10 mouse cellular contexts compared by ENCODE assay signal in the genomic region with DNA sequence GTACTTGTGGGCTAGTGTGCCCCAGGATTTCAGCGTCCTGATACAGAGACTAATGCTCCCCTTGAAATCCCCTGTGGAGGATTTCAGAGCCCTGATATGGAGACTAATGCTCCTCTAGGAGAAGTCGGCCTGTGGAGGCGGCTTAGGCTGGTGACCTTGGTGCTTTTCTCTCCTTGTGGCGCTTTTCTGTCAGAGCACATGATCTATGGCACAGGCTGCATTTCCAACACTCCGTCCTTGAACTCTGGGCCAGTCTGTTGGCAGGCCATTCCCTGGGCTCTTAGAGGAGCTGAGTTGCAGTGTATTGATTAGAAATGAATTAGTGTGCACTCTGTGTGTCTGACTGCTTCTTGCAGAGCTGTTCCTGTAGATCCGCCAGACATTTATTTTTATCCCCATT. TPM values are rescaled to one million over a fixed set of nuclear protein-coding genes. Genes with fewer than 3 reads are reported as not detected.
DNase-seq lines count a peak whose midpoint lies in the region; ATAC-seq and TF ChIP-seq lines count a peak whose summit lies in the region.
"Had no signal": no experiment of that assay in that cellular context is flagged by ENCODE, and none has a peak within 500 bp of the region (broad histone marks: within the 10 kb centered on the region; RNA-seq: fewer than 3 reads in every experiment).

No protein-coding gene starts in this region.

- H3K4me3 ChIP-seq in kidney, embryonic 16.5 days (ENCODE audit: low read length): no peak overlapping the region
- H3K4me3 ChIP-seq in intestine, embryonic 16.5 days (ENCODE audit: low read length): no peak overlapping the region
- no peak overlapping the region for H3K4me3 ChIP-seq in midbrain, embryonic 15.5 days
- H3K4me3 ChIP-seq: limb, embryonic 13.5 days had no signal

- no peak overlapping the region for H3K9ac ChIP-seq in kidney, embryonic 16.5 days (replicated peaks; ENCODE audit: low read length)
- H3K9ac ChIP-seq in intestine, embryonic 16.5 days (ENCODE audit: low read depth, low read length): no peak overlapping the region
- no peak overlapping the region for H3K9ac ChIP-seq in midbrain, embryonic 15.5 days
- H3K9ac ChIP-seq: limb, embryonic 13.5 days had no signal

- H3K36me3 ChIP-seq in kidney, embryonic 16.5 days (ENCODE audit: insufficient read depth, low read length): no peaks in the 10 kb centered on the region
- H3K36me3 ChIP-seq in intestine, embryonic 16.5 days (ENCODE audit: control insufficient read depth, insufficient read depth, low read length): no peaks in the 10 kb centered on the region
- no peaks in the 10 kb centered on the region for H3K36me3 ChIP-seq in midbrain, embryonic 15.5 days (replicated peaks)

- DNase-seq in kidney, adult 18-20 months: peak; percentile 25
- DNase-seq in ZHBTc4 (ENCODE audit: low read depth, low spot score): peak; percentile 29
- peak; percentile 5 for DNase-seq in brain, embryonic 14.5 days (ENCODE audit: low read depth)
- no peak for DNase-seq in gastrocnemius, postnatal 10 days
- DNase-seq: cerebellum, adult 9-11 months had no signal

- H3K27me3 ChIP-seq in kidney, embryonic 16.5 days (ENCODE audit: insufficient read depth, low read length): no peaks in the 10 kb centered on the region
- H3K27me3 ChIP-seq in intestine, embryonic 16.5 days (replicated peaks; ENCODE audit: control insufficient read depth, insufficient read depth, low read length): no peaks in the 10 kb centered on the region
- H3K27me3 ChIP-seq in midbrain, embryonic 15.5 days (replicated peaks): no peaks in the 10 kb centered on the region
- H3K27me3 ChIP-seq: limb, embryonic 13.5 days had no signal

- TF ChIP-seq POLR2A in brain, embryonic 14.5 days (IDR thresholded peaks at IDR 0.05; ENCODE audit: borderline replicate concordance, extremely low read depth, insufficient read depth, insufficient read length, poor library complexity, severe bottlenecking): no peak

- WGBS in kidney, embryonic 16.5 days: 51% methylated on average over 6 of the region's 6 CpGs
- WGBS in intestine, embryonic 16.5 days: 60% methylated on average over 6 of the region's 6 CpGs
- 81% methylated on average over 6 of the region's 6 CpGs for WGBS in midbrain, embryonic 15.5 days

- H3K9me3 ChIP-seq in kidney, embryonic 16.5 days (ENCODE audit: low read length): no peaks in the 10 kb centered on the region
- H3K9me3 ChIP-seq in intestine, embryonic 16.5 days (ENCODE audit: control insufficient read depth, low read length): no peaks in the 10 kb centered on the region
- H3K9me3 ChIP-seq in midbrain, embryonic 15.5 days: no peaks in the 10 kb centered on the region
- H3K9me3 ChIP-seq: limb, embryonic 13.5 days had no signal

- no peak overlapping the region for H3K27ac ChIP-seq in kidney, embryonic 16.5 days (ENCODE audit: low read length)
- H3K27ac ChIP-seq in intestine, embryonic 16.5 days (ENCODE audit: low read length): 0 out of 2 replicates have a peak overlapping the region, but pooled peaks have one; percentile 11
- H3K27ac ChIP-seq in midbrain, embryonic 15.5 days: no peak overlapping the region
- H3K27ac ChIP-seq: limb, embryonic 13.5 days had no signal

- H3K4me1 ChIP-seq in kidney, embryonic 16.5 days (ENCODE audit: insufficient read depth, low read length): no peaks in the 10 kb centered on the region
- H3K4me1 ChIP-seq in intestine, embryonic 16.5 days (ENCODE audit: control insufficient read depth, insufficient read depth, low read length): peaks cover 5% of the 10 kb centered on the region; the same call in 1 of the 2 replicates
- no peaks in the 10 kb centered on the region for H3K4me1 ChIP-seq in midbrain, embryonic 15.5 days

- no peak for TF ChIP-seq CTCF in brain, embryonic 14.5 days (IDR thresholded peaks at IDR 0.05; ENCODE audit: borderline replicate concordance, extremely low read depth, insufficient read depth, insufficient read length)

- ATAC-seq in kidney, embryonic 16.5 days (ENCODE audit: low FRiP score, low TSS enrichment): no peak
- peak; percentile 59; the same call in 1 of the 2 replicates for ATAC-seq in intestine, embryonic 16.5 days
- no peak for ATAC-seq in inflammation-experienced regulatory T-cells, adult 6 months
- ATAC-seq in midbrain, embryonic 15.5 days (replicated peaks): no peak

- no peak overlapping the region for H3K4me2 ChIP-seq in kidney, embryonic 16.5 days (replicated peaks; ENCODE audit: low read depth, low read length)
- no peak overlapping the region for H3K4me2 ChIP-seq in intestine, embryonic 16.5 days (ENCODE audit: low read depth, low read length)
- no peak overlapping the region for H3K4me2 ChIP-seq in midbrain, embryonic 15.5 days
- H3K4me2 ChIP-seq: limb, embryonic 13.5 days had no signal

RNA-seq across cellular contexts. Expression of gene Kif3b, which starts 14.0 kb away (rescaled TPM):
- polyA plus RNA-seq in kidney, embryonic 16.5 days (2015; fragmentation: Nextera tagmentation; extraction: Ambion mirVana): 8.9 TPM in 2 replicates
- polyA plus RNA-seq in brain, embryonic 14.5 days (2012; rRNA removed): 28.0 and 35.8 TPM in 2 replicates
- polyA plus RNA-seq in intestine, embryonic 16.5 days (2015; fragmentation: Nextera tagmentation; extraction: Ambion mirVana): 8.2 and 8.3 TPM in 2 replicates
- polyA plus RNA-seq in inflammation-experienced regulatory T-cells, adult 6 months (2017; shearing (Covaris generic)): 10 to 100 TPM in 2 of 3 experiments, 1 to 10 TPM in 1; 8.5 to 13.3 (median 11.6) TPM
- 1 to 10 TPM; 6.0 to 6.9 TPM for total RNA-seq in gastrocnemius, postnatal 10 days (2021)
- 24.6 and 24.7 TPM in 2 replicates for polyA plus RNA-seq in midbrain, embryonic 15.5 days (2015; fragmentation: Nextera tagmentation; extraction: Ambion mirVana)

RNA-seq across cellular contexts. Expression of gene Asxl1, which starts 40.4 kb away (rescaled TPM):
- polyA plus RNA-seq in kidney, embryonic 16.5 days (2015; fragmentation: Nextera tagmentation; extraction: Ambion mirVana): 11.6 and 11.7 TPM in 2 replicates
- polyA plus RNA-seq in brain, embryonic 14.5 days (2012; rRNA removed): 27.1 and 37.0 TPM in 2 replicates
- 6.8 and 6.9 TPM in 2 replicates for polyA plus RNA-seq in intestine, embryonic 16.5 days (2015; fragmentation: Nextera tagmentation; extraction: Ambion mirVana)
- polyA plus RNA-seq in inflammation-experienced regulatory T-cells, adult 6 months (2017; shearing (Covaris generic)): 10 to 100 TPM; 15.0 to 16.6 (median 15.9) TPM
- 10 to 100 TPM; 14.7 to 19.6 TPM for total RNA-seq in gastrocnemius, postnatal 10 days (2021)
- 13.7 and 14.9 TPM in 2 replicates for polyA plus RNA-seq in midbrain, embryonic 15.5 days (2015; fragmentation: Nextera tagmentation; extraction: Ambion mirVana)
